Mouse (Mus musculus) limb, embryonic 11.5 days (tissue): ENCODE results near the gene Gm49383. TPM values are rescaled to one million over a fixed set of nuclear protein-coding genes. Genes with fewer than 3 reads are reported as not detected.

Experiments used
- ATAC-seq: fragments of 200-750 bp; cut with Nextera tagmentation; 2 replicates; pipeline ENCODE4 v1.8.0; 2017; ENCODE audit warnings: low read depth; ENCODE audit not compliant: insufficient number of reproducible peaks, low FRiP score, low TSS enrichment
- DNase-seq: peaks from one replicate; pipeline ENCODE4 v3.0.0-alpha.2; 2015; ENCODE audit warnings: low spot score
- H3K27ac ChIP-seq: fragments of 300-500 bp; sonication (generic); replicated peaks from 2 replicates; pipeline ENCODE4 v1.5.1; 2014; ENCODE audit warnings: low read depth, mild to moderate bottlenecking, low read length
- H3K27me3 ChIP-seq: fragments of 300-500 bp; sonication (generic); 2 replicates; pipeline ENCODE4 v1.6.1; 2014; ENCODE audit warnings: mild to moderate bottlenecking, low read length, mixed read lengths; ENCODE audit not compliant: control insufficient read depth, insufficient read depth
- H3K36me3 ChIP-seq: fragments of 300-500 bp; sonication (generic); 2 replicates; pipeline ENCODE4 v1.6.1; 2014; ENCODE audit warnings: mild to moderate bottlenecking, low read length, moderate library complexity, mixed read lengths; ENCODE audit not compliant: control insufficient read depth, insufficient read depth
- H3K4me1 ChIP-seq: fragments of 300-500 bp; sonication (generic); 2 replicates; pipeline ENCODE4 v1.6.1; 2014; ENCODE audit warnings: low read length, mixed read lengths; ENCODE audit not compliant: control insufficient read depth, insufficient read depth
- H3K4me2 ChIP-seq: fragments of 300-500 bp; sonication (generic); 2 replicates; pipeline ENCODE4 v1.6.1; 2014; ENCODE audit warnings: low read depth, mild to moderate bottlenecking, moderate library complexity; ENCODE audit not compliant: severe bottlenecking
- H3K4me3 ChIP-seq: fragments of 300-500 bp; sonication (generic); 2 replicates; pipeline ENCODE4 v1.5.1; 2014; ENCODE audit warnings: low read depth, low read length
- H3K9ac ChIP-seq: fragments of 300-500 bp; sonication (generic); 2 replicates; pipeline ENCODE4 v1.6.1; 2014; ENCODE audit warnings: mild to moderate bottlenecking, low read length
- H3K9me3 ChIP-seq: fragments of 300-500 bp; sonication (generic); 2 replicates; pipeline ENCODE4 v1.6.1; 2016; ENCODE audit warnings: low read length; ENCODE audit not compliant: control insufficient read depth
- WGBS: fragments of 180-500 bp; shearing (Covaris S2); extraction: QIAGEN DNeasy Blood & Tissue Kit; methylation state at CpG from one replicate; pipeline ENCODE4 v1.1.7; 2014; 5-methylcytosine and 5-hydroxymethylcytosine counted together
- microRNA-seq: library from miRNA; unstranded; fragments of <30 nt; microRNA quantifications from one replicate; pipeline ENCODE4, GENCODE M21; 2016
- polyA plus RNA-seq: library from polyadenylated mRNA; unstranded; fragments of >200 nt; fragmentation: Nextera tagmentation; extraction: Ambion mirVana; gene quantifications from 2 replicates; pipeline ENCODE4 v1.2.1, GENCODE M21; 2014

Gm49383 gene
- polyA plus RNA-seq, 1 experiment from 2014 or later = 45.6 TPM

DNA sequence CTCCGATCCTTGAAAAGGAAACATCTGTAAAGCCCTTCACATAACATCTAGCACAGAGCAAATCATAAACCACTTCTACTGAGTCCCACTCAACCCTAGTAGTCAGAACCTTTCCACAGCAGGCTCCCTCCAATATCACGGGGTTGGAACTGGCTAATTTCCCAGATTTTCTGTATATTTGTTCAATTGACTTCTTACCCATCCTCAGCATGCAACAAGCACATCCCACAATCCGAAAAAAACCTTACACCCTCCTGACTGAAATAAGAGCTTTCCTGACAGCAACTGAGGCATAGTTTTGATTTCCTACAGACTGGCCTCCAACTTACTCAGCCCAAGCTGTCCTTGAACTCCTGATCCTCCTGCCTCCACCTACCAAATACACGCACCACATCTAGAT lies 40.5 kb downstream of the Gm49383 start:
- DNase-seq = no peak
- 87% methylated on average over 4 of the region's 4 CpGs for WGBS
- no peak overlapping the region for H3K9ac ChIP-seq
- ATAC-seq = no peak
- H3K27ac ChIP-seq = no peak overlapping the region
- no peak overlapping the region for H3K4me3 ChIP-seq
- H3K4me2 ChIP-seq = no peak overlapping the region
- H3K36me3 ChIP-seq = peaks cover 3% of the 10 kb centered on the region; the same call in 1 of the 2 replicates
- H3K27me3 ChIP-seq = no peaks in the 10 kb centered on the region
- no peaks in the 10 kb centered on the region for H3K4me1 ChIP-seq
- no peaks in the 10 kb centered on the region for H3K9me3 ChIP-seq

DNA sequence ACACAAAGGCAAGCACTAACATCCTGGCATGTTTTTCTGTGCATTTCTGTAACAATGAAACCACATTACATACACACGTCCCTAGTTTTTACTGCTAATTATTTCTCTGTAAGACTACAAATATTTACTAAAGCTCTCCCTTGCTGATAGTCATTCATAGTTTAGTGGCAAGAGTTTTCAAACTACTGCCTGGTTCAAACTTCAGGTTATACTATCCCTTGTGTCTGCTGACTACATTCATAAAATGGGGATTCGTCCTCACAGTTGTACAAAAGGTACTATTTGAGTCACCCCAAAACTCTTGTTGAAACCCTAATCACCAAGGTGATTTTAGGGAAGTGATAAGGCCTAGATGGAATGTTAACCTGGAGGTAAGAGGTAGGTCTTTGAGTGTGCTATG lies 41.0 kb downstream of the Gm49383 start:
- H3K27ac ChIP-seq = no peak overlapping the region
- H3K9me3 ChIP-seq = no peaks in the 10 kb centered on the region
- DNase-seq (no peak), ATAC-seq (no peak)
- no peak overlapping the region for H3K4me3 ChIP-seq
- H3K4me1 ChIP-seq = no peaks in the 10 kb centered on the region
- peaks cover 3% of the 10 kb centered on the region; the same call in 1 of the 2 replicates for H3K36me3 ChIP-seq
- WGBS = 78% methylated on average over 2 of the region's 2 CpGs
- H3K9ac ChIP-seq = no peak overlapping the region
- no peak overlapping the region for H3K4me2 ChIP-seq
- H3K27me3 ChIP-seq = no peaks in the 10 kb centered on the region

- WGBS = 75% methylated on average over 13 of the region's 13 CpGs
- ATAC-seq = no peak
- H3K4me1 ChIP-seq = no peaks in the 10 kb centered on the region
Measured at GRCm38 (mm10) chr12:69150049-69150448, 46.9 kb downstream of the Gm49383 start.

DNA sequence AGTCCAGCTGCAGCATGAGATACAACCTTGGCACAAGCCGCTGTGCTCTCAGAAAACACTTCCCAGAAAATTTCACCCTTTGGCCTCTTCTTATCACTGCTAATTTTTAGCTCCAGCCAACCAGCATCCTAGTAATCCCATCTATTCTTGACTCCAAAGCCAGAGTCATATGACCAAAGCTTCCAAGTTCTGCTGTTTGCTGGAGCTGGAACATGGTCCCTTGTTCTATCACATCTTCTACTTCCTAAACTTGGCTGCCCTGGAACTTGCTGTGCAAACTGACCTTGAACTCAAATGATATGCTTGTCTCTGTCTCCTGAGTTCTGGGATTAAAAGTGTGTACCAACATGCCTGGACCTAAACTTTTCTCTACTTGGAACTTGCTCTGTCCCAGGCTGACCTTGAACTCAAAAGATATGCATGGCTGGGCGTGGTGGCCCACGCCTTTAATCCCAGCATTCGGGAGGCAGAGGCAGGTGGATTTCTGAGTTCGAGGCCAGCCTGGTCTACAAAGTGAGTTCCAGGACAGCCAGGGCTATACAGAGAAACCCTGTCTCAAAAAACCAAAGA lies 49.7 kb downstream of the Gm49383 start:
- Histone ChIP-seq H3K27me3 (no peaks in the 10 kb centered on the region), H3K4me1 (no peaks in the 10 kb centered on the region), H3K4me3 (no peak overlapping the region), H3K4me2 (no peak overlapping the region), H3K36me3 (no peaks in the 10 kb centered on the region), H3K9ac (no peak overlapping the region), H3K27ac (no peak overlapping the region), H3K9me3 (no peaks in the 10 kb centered on the region)
- ATAC-seq (no peak), DNase-seq (no peak)
- 94% methylated on average over 5 of the region's 5 CpGs for WGBS

More at GRCm38 (mm10) chr12:69150049-69150448, 46.9 kb downstream of the Gm49383 start:
- Histone ChIP-seq H3K4me3 (no peak overlapping the region), H3K27ac (no peak overlapping the region), H3K9me3 (no peaks in the 10 kb centered on the region), H3K4me2 (no peak overlapping the region), H3K36me3 (no peaks in the 10 kb centered on the region), H3K9ac (no peak overlapping the region), H3K27me3 (no peaks in the 10 kb centered on the region)
- DNase-seq = no peak

- no peak for DNase-seq
- WGBS = 78% methylated on average over 6 of the region's 6 CpGs
- Histone ChIP-seq H3K4me3 (no peak overlapping the region), H3K27ac (no peak overlapping the region), H3K4me2 (no peak overlapping the region), H3K36me3 (no peaks in the 10 kb centered on the region), H3K9me3 (no peaks in the 10 kb centered on the region), H3K27me3 (no peaks in the 10 kb centered on the region), H3K9ac (no peak overlapping the region), H3K4me1 (no peaks in the 10 kb centered on the region)
- ATAC-seq = no peak
Measured at GRCm38 (mm10) chr12:69143460-69143859, 53.4 kb downstream of the Gm49383 start.

DNA sequence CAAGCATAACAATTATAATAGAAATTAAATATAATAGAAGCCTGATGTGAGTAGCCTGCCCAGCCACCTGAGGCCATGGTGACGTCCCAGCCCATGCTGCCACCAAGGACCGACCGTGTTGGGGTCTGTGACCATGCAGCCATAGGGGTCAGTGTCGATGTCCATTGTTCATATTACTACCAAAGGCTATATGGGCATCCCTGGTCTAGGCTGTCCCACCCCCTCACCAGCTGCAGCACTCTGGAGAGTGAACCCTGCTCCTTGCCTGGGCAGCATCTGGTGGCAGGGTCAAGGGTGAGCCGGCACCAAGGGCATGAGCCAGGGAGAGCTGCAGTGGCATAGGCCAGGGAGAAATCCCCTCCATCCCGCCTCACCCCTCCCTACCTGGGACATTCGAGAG lies 57.1 kb downstream of the Gm49383 start:
- ATAC-seq = no peak; the same call in 1 of the 2 replicates
- WGBS = 79% methylated on average over 7 of the region's 7 CpGs
- Histone ChIP-seq H3K27ac (no peak overlapping the region), H3K4me1 (no peaks in the 10 kb centered on the region), H3K4me3 (no peak overlapping the region), H3K4me2 (no peak overlapping the region), H3K27me3 (no peaks in the 10 kb centered on the region), H3K36me3 (no peaks in the 10 kb centered on the region), H3K9me3 (no peaks in the 10 kb centered on the region), H3K9ac (no peak overlapping the region)
- DNase-seq = no peak

DNA sequence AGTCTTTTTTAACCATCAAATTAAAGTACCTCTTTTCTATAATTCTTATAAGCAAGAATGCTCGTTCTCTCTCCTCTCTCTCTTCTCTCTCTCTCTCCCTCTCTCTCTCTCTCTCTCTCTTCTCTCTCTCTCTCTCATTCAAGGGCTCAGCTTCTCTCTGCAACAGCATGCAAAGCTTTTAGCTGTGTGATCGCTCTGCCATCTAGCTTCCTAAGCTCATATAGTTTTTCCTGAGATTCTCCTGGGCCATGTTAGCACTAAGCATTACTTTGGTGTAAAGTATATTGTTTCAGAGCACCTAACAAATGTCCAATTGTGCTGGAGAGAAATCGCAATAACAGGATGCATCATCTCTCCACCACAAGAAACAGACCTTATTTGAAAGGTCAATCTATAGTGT lies 57.7 kb downstream of the Gm49383 start:
- Histone ChIP-seq H3K9me3 (no peaks in the 10 kb centered on the region), H3K4me3 (no peak overlapping the region), H3K27me3 (no peaks in the 10 kb centered on the region), H3K27ac (no peak overlapping the region), H3K36me3 (no peaks in the 10 kb centered on the region), H3K4me1 (no peaks in the 10 kb centered on the region), H3K4me2 (no peak overlapping the region), H3K9ac (no peak overlapping the region)
- WGBS = 90% methylated on average over 3 of the region's 3 CpGs
- DNase-seq (no peak), ATAC-seq (no peak)

Small RNA genes within 50 kb of the gene (microRNA-seq; reads per million reads assigned to microRNA genes)
- gene Gm47287 (not detected), gene Gm47295 (not detected)

Other genes starting within 250 kb of the Gm49383 start
- gene Rps29, start 37.9 kb downstream of the Gm49383 start, polyA plus RNA-seq = 1,587 and 1,677 TPM in 2 replicates
- gene Lrr1, start 28.3 kb downstream of the Gm49383 start, polyA plus RNA-seq = 30.1 and 30.9 TPM in 2 replicates
- gene Rpl36al, start 13.0 kb downstream of the Gm49383 start, polyA plus RNA-seq = 561 and 598 TPM in 2 replicates
- gene Mgat2, start 12.9 kb downstream of the Gm49383 start, polyA plus RNA-seq = 32.3 and 33.6 TPM in 2 replicates
- 15.0 and 16.2 TPM in 2 replicates for gene Dnaaf2, start 1.3 kb upstream of the Gm49383 start, polyA plus RNA-seq
- 41.3 and 43.5 TPM in 2 replicates for gene Gm49384, start 7.2 kb upstream of the Gm49383 start, polyA plus RNA-seq
- gene Pole2, start 31.1 kb upstream of the Gm49383 start, polyA plus RNA-seq = 32.7 and 38.4 TPM in 2 replicates
- 1.7 and 4.7 TPM in 2 replicates for gene Klhdc1, start 44.1 kb upstream of the Gm49383 start, polyA plus RNA-seq
- 200 and 207 TPM in 2 replicates for gene Klhdc2, start 99.6 kb upstream of the Gm49383 start, polyA plus RNA-seq
- gene Nemf, start 160.1 kb upstream of the Gm49383 start, polyA plus RNA-seq = 87.8 and 91.8 TPM in 2 replicates
- gene Arf6, start 175.0 kb upstream of the Gm49383 start, polyA plus RNA-seq = 51.6 and 54.5 TPM in 2 replicates
- gene Gm9887, start 175.4 kb upstream of the Gm49383 start, polyA plus RNA-seq = 1.0 and 1.4 TPM in 2 replicates